16 mouse cellular contexts compared by ENCODE assay signal in the genomic region with DNA sequence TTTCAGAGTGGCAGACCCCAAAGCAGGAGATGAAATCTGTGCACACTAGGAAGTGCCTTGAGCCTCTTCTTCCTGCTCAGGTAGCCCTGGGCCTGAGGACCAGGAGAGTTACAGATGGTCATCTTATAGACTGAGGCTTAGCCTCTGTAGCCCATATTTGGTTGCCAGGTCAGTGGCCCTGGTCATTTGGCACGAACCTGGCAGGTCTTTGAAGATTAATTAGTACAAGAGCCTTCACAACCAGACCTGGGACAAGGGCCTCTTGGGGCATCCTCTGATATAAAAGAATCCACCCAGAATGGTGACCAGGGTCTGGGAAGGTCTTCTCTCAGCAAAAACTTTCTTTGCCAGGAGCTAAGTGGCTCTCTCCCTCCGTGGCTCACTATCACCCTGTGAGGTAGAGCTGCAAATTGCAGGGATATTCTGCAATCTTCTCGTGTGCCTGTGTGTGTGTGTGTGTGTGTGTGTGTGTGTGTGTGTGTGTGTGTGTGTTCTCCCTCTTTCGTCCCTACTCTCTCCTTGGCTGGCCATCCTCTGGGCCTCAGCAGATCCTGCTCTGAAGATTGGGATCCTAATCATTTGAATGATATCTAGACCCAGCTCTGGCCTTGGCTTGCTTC. TPM values are rescaled to one million over a fixed set of nuclear protein-coding genes. Genes with fewer than 3 reads are reported as not detected.
DNase-seq lines count a peak whose midpoint lies in the region; TF ChIP-seq lines count a peak whose summit lies in the region.
"Had no signal": no experiment of that assay in that cellular context is flagged by ENCODE, and none has a peak within 500 bp of the region (broad histone marks: within the 10 kb centered on the region; RNA-seq: fewer than 3 reads in every experiment).

No protein-coding gene starts in this region.

- 42% methylated on average over 4 of the region's 4 CpGs for WGBS in heart, adult 2 months

- no peak overlapping the region for H3K4me3 ChIP-seq in heart, adult 2 months
- H3K4me3 ChIP-seq: forebrain, embryonic 12.5 days; heart, embryonic 13.5 days; limb, embryonic 15.5 days; midbrain, embryonic 15.5 days had no signal

- no peaks in the 10 kb centered on the region for H3K36me3 ChIP-seq in heart, adult 2 months (ENCODE audit: control insufficient read depth, insufficient read depth, low read length)
- H3K36me3 ChIP-seq: forebrain, embryonic 12.5 days; heart, embryonic 13.5 days; limb, embryonic 15.5 days; midbrain, embryonic 15.5 days had no signal

- intact Hi-C loops in heart, adult 2 months (cut with DNase I): no loop called here

- no peak overlapping the region for H3K27ac ChIP-seq in heart, adult 2 months
- H3K27ac ChIP-seq: forebrain, embryonic 12.5 days; heart, embryonic 13.5 days; limb, embryonic 15.5 days; midbrain, embryonic 15.5 days had no signal

- peak; percentile 54 for DNase-seq in adrenal gland, postnatal 14 days
- DNase-seq in adrenal gland, adult (ENCODE audit: inconsistent age in 2 of 2, low spot score in 1 of 2): no peak
- DNase-seq in kidney, adult 9 months: peak; percentile 63
- DNase-seq in kidney, postnatal 14 days: no peak
- DNase-seq in ovary, postnatal 36 days (ENCODE audit: low spot score): peak; percentile 23
- DNase-seq in ovary, postnatal 14 days (ENCODE audit: low spot score): no peak
- DNase-seq in lung, postnatal 4 days: peak; percentile 45 to 51
- DNase-seq in heart, adult 2 months: no peak
- DNase-seq: cerebellum, adult 8-10 months; heart, adult 11 months; right cerebral cortex, adult 18-20 months; thymus, adult 2 months had no signal

- TF ChIP-seq CTCF in heart, adult 2 months (IDR thresholded peaks at IDR 0.05): no peak

- no peaks in the 10 kb centered on the region for H3K4me1 ChIP-seq in heart, adult 2 months (ENCODE audit: control insufficient read depth, insufficient read depth, low read length)
- H3K4me1 ChIP-seq: forebrain, embryonic 12.5 days; limb, embryonic 15.5 days; midbrain, embryonic 15.5 days had no signal

- H3K9ac ChIP-seq in heart, adult 2 months (ENCODE audit: low read depth, low read length): no peak overlapping the region
- H3K9ac ChIP-seq: forebrain, embryonic 12.5 days; heart, embryonic 13.5 days; limb, embryonic 15.5 days; midbrain, embryonic 15.5 days had no signal

- TF ChIP-seq EP300 in heart, adult 2 months (IDR thresholded peaks at IDR 0.05; ENCODE audit: insufficient read depth, low read depth, low read length): no peak

- no peak for TF ChIP-seq POLR2A in heart, adult 2 months (IDR thresholded peaks at IDR 0.05; ENCODE audit: insufficient read depth, low read depth, low read length)

- H3K79me2 ChIP-seq in heart, adult 2 months (replicated peaks; ENCODE audit: control insufficient read depth, insufficient read depth, low read length): no peaks in the 10 kb centered on the region

- H3K27me3 ChIP-seq in heart, adult 2 months (ENCODE audit: control insufficient read depth, insufficient read depth, low read length): no peaks in the 10 kb centered on the region
- H3K27me3 ChIP-seq: forebrain, embryonic 12.5 days; limb, embryonic 15.5 days; midbrain, embryonic 15.5 days had no signal

RNA-seq across cellular contexts. Expression of gene Rgs10, which starts 53.4 kb away (rescaled TPM):
- total RNA-seq in adrenal gland, postnatal 14 days (2021): 14.4 and 22.4 TPM in 2 replicates
- total RNA-seq in heart, adult 2 months (2021): 10 to 100 TPM in 1 of 2 experiments, 1 to 10 TPM in 1; 9.8 to 14.3 TPM
- 4.8 and 5.0 TPM in 2 replicates for polyA plus RNA-seq in heart, adult 2 months (2012; rRNA removed)

Comparison
In these comparisons a context has a peak if more than half of its experiments do, and no peak if none do; other contexts are left out.
1. DNase-seq: peak in adrenal gland, postnatal 14 days (single experiment), kidney, adult 9 months (single experiment), ovary, postnatal 36 days (single experiment) and lung, postnatal 4 days (2 of 2); none in adrenal gland, adult (0 of 2), kidney, postnatal 14 days (single experiment), ovary, postnatal 14 days (single experiment) and heart, adult 2 months (0 of 2).